Mouse (Mus musculus) embryo, embryonic 9.5 days (tissue): ENCODE measurements at regions not wholly inside any gene's neighbourhood (a gene's known extent, or its start where the extent isn't known, plus 50 kb on each side); places are given as distances from the start of the nearest gene placed in this dataset.

Experiments used
- DNase-seq: peaks from one replicate; pipeline ENCODE4 v3.0.0-alpha.2; 2017; ENCODE audit errors: extremely low spot score

DNA sequence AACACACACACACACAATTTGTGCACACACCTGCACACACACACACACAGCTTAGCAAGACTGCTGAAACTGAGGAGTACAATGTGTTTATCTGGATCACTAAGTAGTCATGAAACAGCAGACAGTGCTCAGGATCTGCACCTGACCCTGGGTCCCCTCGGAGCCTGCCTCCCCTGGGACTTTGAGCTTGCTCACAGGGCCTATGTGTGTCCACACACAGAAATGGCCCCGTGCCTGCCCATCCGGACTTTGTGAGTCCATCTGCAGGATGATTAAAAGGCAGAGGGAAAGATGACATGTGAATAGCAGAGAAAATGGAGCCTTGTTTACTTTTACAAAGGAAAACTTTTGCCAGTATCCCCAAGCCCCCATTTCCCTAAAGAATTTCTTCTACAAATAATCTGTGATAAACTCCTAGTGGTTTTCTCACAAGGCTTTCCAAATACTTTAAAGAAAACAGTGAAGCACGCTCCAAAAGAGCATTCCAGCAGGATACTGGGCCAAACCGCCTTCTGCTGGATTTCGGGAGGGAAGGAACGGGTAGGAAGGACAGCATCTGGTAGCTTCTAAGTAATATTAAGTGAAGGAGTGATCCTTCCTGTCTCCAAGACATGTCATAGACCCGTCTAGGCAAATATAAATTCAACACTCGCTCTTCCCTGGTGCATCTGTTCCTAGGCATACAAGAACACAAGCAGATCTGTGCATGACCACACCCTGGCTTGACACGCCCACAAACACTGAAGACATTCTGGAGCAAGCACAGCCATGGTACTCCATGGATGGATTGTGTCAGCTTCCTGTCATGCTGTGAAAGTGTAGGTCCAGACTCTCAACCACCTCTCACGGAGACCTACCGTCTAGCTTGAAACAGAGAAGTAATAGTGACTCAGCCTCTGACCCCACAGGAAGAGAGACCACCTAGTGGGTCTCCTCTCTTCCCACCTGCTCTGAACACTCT, 52.1 kb upstream of the Zfp637 start:
- no peak for DNase-seq

GRCm38 (mm10) chr6:117790581-117790980, 50.4 kb upstream of the Zfp637 start:
- DNase-seq, result no peak
